Mouse (Mus musculus) heart, postnatal 0 days (tissue): ENCODE measurements around the gene Mfsd11. TPM values are rescaled to one million over a fixed set of nuclear protein-coding genes. Genes with fewer than 3 reads are reported as not detected.
"Not testable (repeated sequence)": the region's sequence is repeated elsewhere in the genome, so short reads cannot be mapped to it uniquely, and the experiment has no call there.

ENCODE experiments used
- ATAC-seq: fragments of 200-750 bp; cut with Nextera tagmentation; 2 replicates; pipeline ENCODE4 v1.8.0; 2017; ENCODE audit warnings: low read depth, moderate number of reproducible peaks, moderate library complexity; ENCODE audit not compliant: insufficient read depth
- DNase-seq: peaks from one replicate; pipeline ENCODE4 v3.0.0-alpha.2; 2016; ENCODE audit warnings: low spot score
- H3K27ac ChIP-seq: fragments of 300-500 bp; sonication (generic); 2 replicates; pipeline ENCODE4 v1.5.1; 2014; ENCODE audit warnings: low read depth, mild to moderate bottlenecking
- H3K27me3 ChIP-seq: fragments of 300-500 bp; sonication (generic); 2 replicates; pipeline ENCODE4 v1.6.1; 2014; ENCODE audit warnings: low read length, mixed read lengths; ENCODE audit not compliant: control insufficient read depth, insufficient read depth
- H3K36me3 ChIP-seq: fragments of 300-500 bp; sonication (generic); replicated peaks from 2 replicates; pipeline ENCODE4 v1.6.1; 2014; ENCODE audit warnings: low read length, mixed read lengths; ENCODE audit not compliant: control insufficient read depth, insufficient read depth
- H3K4me1 ChIP-seq: fragments of 300-500 bp; sonication (generic); 2 replicates; pipeline ENCODE4 v1.6.1; 2014; ENCODE audit warnings: antibody characterized with exemption; ENCODE audit not compliant: control insufficient read depth, insufficient read depth
- H3K4me2 ChIP-seq: fragments of 300-500 bp; sonication (generic); 2 replicates; pipeline ENCODE4 v1.6.1; 2014; ENCODE audit warnings: low read depth, mild to moderate bottlenecking, low read length, moderate library complexity
- H3K4me3 ChIP-seq: fragments of 300-500 bp; sonication (generic); 2 replicates; pipeline ENCODE4 v1.5.1; 2014; ENCODE audit warnings: low read depth, low read length
- H3K9ac ChIP-seq: fragments of 300-500 bp; sonication (generic); replicated peaks from 2 replicates; pipeline ENCODE4 v1.6.1; 2014; ENCODE audit warnings: low read depth, low read length, mixed read lengths
- H3K9me3 ChIP-seq: fragments of 300-500 bp; sonication (generic); replicated peaks from 2 replicates; pipeline ENCODE4 v1.6.1; 2016; ENCODE audit warnings: low read length; ENCODE audit not compliant: control insufficient read depth
- CTCF ChIP-seq: IDR thresholded peaks from 2 replicates; pipeline ENCODE4 v1.5.1; 2016; ENCODE audit warnings: antibody characterized with exemption, control low read depth, low read depth
- EP300 ChIP-seq: IDR thresholded peaks from 2 replicates; pipeline ENCODE4 v1.6.1; 2016; ENCODE audit warnings: antibody characterized with exemption, low read depth
- WGBS: fragments of 180-500 bp; shearing (Covaris S2); extraction: QIAGEN DNeasy Blood & Tissue Kit; methylation state at CpG from one replicate; pipeline ENCODE4 v1.1.7; 2014; 5-methylcytosine and 5-hydroxymethylcytosine counted together
- polyA plus RNA-seq: library from polyadenylated mRNA; unstranded; fragments of >200 nt; fragmentation: Nextera tagmentation; extraction: Ambion mirVana; gene quantifications from 2 replicates; pipeline ENCODE4 v1.2.1, GENCODE M21; 2015
- total RNA-seq: library from RNA; depleted of rRNA; stranded (reverse); fragments of >200 nt; gene quantifications from 2 replicates; pipeline ENCODE4 v1.2.3, GENCODE M21; 2014; ENCODE audit warnings: low replicate concordance

Gene Mfsd11
- total and polyA plus RNA-seq, 2 experiments from 2014 or later, result 44.5 to 46.3 TPM

DNA sequence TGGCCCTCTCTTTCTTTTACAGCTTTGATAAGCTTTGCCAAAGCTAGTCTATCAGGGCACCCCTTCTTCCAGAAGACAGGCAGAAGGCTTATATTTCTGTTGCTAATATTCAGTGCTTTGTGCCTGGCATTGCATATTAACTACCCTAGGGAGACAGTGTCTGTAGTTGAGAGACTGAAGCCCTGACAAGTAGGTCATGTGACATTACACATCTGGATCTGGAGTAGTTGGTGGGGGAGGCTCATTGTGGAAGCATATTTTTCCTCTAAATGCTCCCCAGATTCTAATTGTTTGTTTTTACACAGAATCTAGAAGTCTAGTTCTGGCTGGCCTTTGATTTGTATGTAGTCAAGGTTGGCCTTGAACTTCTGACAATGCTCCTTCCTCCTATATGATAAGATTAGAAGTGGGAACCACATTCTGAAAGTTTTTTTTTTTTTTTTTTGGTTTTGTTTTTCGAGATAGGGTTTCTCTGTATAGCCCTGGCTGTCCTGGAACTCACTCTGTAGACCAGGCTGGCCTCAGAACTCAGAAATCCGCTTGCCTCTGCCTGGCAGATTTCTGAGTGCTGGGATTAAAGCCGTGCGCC lies 5.6 kb upstream of the Mfsd11 start:
- no peak for ATAC-seq
- Histone ChIP-seq H3K4me3 (no peak overlapping the region), H3K36me3 (peaks cover 48% of the 10 kb centered on the region), H3K9me3 (no peaks in the 10 kb centered on the region), H3K9ac (no peak overlapping the region), H3K4me2 (no peak overlapping the region), H3K4me1 (peaks cover 11% of the 10 kb centered on the region), H3K27me3 (no peaks in the 10 kb centered on the region), H3K27ac (no peak overlapping the region)
- no peak for TF ChIP-seq EP300
- TF ChIP-seq CTCF, result no peak
- WGBS, result 85% methylated on average over 4 of the region's 4 CpGs
- DNase-seq, result no peak

- 90% methylated on average over 3 of the region's 3 CpGs for WGBS
- Histone ChIP-seq H3K36me3 (peaks cover 50% of the 10 kb centered on the region), H3K27ac (no peak overlapping the region), H3K27me3 (no peaks in the 10 kb centered on the region), H3K9ac (0 out of 2 replicates have a peak overlapping the region, but pooled peaks have one; percentile 19), H3K4me3 (no peak overlapping the region), H3K9me3 (no peaks in the 10 kb centered on the region), H3K4me2 (no peak overlapping the region), H3K4me1 (peaks cover 9% of the 10 kb centered on the region)
- no peak for TF ChIP-seq EP300
- no peak for TF ChIP-seq CTCF
- no peak for DNase-seq
- ATAC-seq, result no peak
Observed at GRCm38 (mm10) chr11:116847187-116848085, 4.8 kb upstream of the Mfsd11 start.

DNA sequence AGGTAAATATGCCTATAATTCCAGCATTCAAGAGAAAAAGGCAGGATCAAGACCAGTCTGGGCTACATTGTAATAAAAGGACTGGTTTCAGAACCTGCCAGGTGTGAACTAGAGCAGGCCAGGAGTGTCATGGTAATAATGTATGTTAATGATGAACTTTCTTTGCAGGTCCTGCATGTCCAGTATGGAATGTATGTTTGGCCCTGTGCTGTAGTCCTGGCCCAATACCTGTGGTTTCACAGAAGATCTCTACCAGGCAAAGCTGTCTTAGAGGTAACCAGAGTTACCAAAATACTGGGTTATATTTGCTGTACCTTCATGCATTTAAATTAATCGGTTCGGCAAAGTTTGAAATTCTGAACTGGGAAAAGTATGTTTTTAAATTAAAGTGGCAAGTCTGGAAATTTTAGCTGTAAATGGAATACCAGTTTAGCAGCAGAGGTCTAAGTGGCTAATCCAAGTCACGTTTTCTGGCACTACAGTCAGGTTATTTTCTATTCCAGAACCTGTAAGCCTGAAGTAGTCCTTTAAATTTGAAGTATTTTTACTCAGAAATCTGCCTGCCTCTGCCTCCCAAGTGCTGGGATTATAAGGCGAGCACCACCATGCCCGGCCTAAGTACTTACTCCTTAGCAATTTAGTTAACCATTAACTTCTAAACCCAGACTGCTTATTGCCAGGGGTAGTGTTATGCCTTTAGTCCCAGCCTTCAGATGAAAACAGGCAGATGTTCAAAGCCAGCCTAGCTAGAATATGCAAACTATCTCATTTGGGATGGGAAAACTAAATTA lies 4.0 kb upstream of the Mfsd11 start:
- Histone ChIP-seq H3K27ac (0 out of 2 replicates have a peak overlapping the region, but pooled peaks have one; percentile 3), H3K27me3 (no peaks in the 10 kb centered on the region), H3K4me2 (no peak overlapping the region), H3K4me1 (peaks cover 9% of the 10 kb centered on the region), H3K9me3 (no peaks in the 10 kb centered on the region), H3K4me3 (no peak overlapping the region), H3K36me3 (peaks cover 50% of the 10 kb centered on the region), H3K9ac (no peak overlapping the region)
- ATAC-seq (no peak), DNase-seq (no peak)
- whole genome bisulfite sequencing, result 79% methylated on average over 5 of the region's 5 CpGs
- no peak for TF ChIP-seq CTCF
- TF ChIP-seq EP300, result no peak

GRCm38 (mm10) chr11:116848877-116849178 lies 3.4 kb upstream of the Mfsd11 start:
- 59% methylated on average over 2 of the region's 2 CpGs for WGBS
- not testable (repeated sequence) for H3K27ac ChIP-seq
- H3K36me3 ChIP-seq, result peaks cover 50% of the 10 kb centered on the region

DNA sequence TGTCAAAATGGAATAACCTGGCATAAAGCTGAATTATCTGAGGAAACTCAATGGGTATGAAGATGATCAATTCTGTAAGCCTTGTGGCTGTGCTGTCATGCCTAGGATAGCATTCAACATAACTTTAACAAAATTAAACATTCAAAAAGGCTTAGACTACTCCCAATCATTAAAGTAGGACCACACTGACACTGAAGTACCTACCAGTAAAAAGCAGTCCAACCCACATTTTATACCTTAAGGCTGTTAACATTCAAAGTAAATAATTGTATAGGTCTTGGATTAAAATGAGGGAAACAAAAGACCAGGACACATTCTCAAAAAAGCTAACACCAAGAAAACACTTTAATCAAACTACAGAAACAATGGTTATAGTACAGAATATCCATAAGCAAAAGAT lies 2.7 kb upstream of the Mfsd11 start:
- H3K9ac ChIP-seq, result no peak overlapping the region
- ATAC-seq, result no peak
- peaks cover 50% of the 10 kb centered on the region for H3K36me3 ChIP-seq
- H3K4me3 ChIP-seq, result no peak overlapping the region
- no peak overlapping the region for H3K27ac ChIP-seq
- TF ChIP-seq EP300 (no peak), CTCF (no peak)
- peaks cover 8% of the 10 kb centered on the region; the same call in 1 of the 2 replicates for H3K4me1 ChIP-seq
- no peaks in the 10 kb centered on the region for H3K9me3 ChIP-seq
- no peaks in the 10 kb centered on the region for H3K27me3 ChIP-seq
- DNase-seq, result no peak
- no peak overlapping the region for H3K4me2 ChIP-seq

More at GRCm38 (mm10) chr11:116848877-116849178, 3.4 kb upstream of the Mfsd11 start:
- DNase-seq, H3K4me3 ChIP-seq, H3K27me3 ChIP-seq, H3K9ac ChIP-seq, H3K4me2 ChIP-seq, H3K9me3 ChIP-seq, H3K4me1 ChIP-seq, ATAC-seq: not testable (repeated sequence)
